Mouse (Mus musculus) CD4-positive, CD25-positive, alpha-beta regulatory T cell, adult 2 months (primary cell): ENCODE measurements at regions not wholly inside any gene's neighbourhood (a gene's known extent, or its start where the extent isn't known, plus 50 kb on each side); places are given as distances from the start of the nearest gene placed in this dataset.

Experiments used
- DNase-seq: peaks from one replicate; pipeline ENCODE4 v3.0.0-alpha.2; 2012; ENCODE audit warnings: low read depth, low spot score

DNA sequence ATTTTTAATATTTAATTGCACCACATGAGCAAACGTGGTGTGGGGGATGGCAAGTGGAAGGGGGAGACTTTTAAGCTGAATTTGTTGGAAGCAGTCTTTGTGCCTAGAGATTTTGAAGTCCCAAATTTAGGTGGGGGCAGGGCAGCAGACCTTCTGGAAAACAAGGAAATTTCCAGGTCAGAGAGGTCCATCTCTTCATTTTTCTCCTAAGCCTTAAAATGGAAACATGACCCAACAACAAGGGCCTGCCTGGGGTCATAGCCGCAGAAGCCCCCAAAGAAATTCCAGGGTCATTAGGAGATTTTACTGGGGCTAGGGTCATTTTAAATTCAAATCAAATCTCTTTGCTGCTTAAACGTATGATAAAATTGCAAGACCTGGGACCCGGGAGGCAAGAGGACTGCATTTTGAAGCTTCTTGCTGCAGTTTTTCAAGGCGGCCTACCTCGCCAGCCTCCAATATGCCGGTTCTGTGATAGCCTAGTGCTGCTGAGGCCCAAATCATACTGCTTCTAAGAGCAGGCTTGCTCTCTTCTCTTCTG is 490.0 kb downstream of the Prss52 start:
- DNase-seq: no peak

DNA sequence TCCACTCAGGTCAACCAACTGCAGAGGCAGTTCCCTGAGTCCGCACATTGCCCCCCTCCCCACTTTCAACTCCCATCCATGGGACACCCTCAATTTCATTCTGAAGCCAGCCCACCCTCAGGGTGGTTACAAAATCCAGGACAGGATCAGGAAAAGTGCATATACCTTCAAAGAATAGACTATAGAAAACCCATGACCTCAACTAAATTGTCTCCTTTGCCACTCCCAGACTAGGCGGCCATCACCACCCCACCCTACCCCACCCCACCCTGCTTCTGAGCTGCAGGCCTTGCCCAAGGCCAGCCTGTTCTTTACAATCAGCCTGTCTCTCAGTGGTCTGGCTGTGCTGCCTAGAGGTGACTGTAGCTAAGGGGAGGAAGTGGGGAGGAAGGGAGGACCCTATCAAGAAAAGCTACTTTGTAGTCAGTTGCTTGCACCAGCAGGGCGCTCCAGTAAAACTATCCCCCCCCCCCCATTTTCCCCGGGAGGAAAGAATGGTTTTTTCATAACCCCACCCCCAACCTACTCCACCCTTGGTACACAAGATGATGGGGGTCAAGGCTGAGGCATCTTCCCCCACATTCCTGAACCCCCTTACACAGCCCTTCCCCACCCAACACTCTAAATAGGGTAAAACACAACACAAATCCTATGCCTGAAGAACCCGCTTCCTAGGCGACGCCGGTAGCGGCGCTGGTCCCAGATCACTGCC is 490.9 kb downstream of the Prss52 start:
- DNase-seq: no peak

DNA sequence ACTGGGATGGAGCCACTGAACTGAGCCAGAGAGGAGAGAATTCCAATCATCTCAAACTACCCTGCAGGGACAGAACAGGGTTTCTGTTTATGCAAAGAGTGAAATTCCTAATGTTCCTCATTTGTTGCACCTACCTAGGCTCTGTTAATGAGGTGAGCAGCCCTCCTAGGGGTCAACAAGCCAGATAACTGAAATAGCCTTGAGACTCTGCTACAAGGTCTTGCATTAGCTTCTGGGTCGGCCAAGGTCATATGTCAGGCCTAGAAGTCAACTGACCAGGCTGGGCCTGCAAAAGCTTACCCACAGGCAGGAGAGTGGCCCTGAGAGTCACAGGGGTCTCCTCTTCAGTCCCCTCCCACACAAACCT is 491.4 kb downstream of the Prss52 start:
- DNase-seq: no peak

DNA sequence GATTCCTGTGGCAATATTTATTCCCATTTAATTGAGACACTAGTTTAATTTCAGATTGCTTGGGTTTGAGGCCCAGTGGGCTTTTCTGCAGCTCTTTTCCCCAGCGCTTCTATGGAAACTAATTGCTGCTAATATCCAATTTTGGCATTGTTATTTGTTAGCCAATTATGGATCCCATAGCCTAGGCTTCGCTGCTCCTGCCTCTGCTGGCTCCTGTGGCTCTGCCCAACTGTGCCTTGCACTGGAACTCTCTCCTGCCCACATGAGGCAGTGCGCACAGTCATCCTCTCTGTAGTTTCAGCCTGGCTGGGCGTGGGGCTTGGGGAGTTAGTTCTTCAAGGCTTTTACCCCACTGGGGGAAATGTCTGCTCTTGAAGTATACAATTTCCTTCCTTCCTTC is 491.8 kb downstream of the Prss52 start:
- DNase-seq: no peak

DNA sequence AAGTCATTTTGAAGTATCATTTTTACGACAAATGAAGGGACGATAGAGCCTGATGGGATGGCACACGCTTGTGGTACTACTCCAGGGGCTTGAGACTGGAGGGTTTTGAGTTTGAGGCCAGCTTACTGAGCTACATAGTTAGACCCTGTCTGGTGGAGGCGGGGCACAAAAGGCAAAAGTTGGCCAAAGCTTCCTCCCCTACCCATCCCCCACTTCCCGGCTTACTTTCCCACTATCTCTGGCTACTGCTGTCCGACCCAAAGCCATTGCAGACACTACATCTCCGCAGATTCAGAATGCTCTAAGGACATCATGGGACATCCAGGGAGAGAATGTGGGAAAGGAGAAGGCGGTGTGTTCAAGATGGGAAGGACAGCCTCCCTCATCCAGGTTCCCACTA is 493.1 kb downstream of the Prss52 start:
- no peak for DNase-seq
